Mouse (Mus musculus) ES-Bruce4 (cell line): ENCODE results near the gene Ankrd27. TPM values are rescaled to one million over a fixed set of nuclear protein-coding genes. Genes with fewer than 3 reads are reported as not detected.

Experiments used
- H3K27ac ChIP-seq: 2 replicates; pipeline ENCODE4 v1.5.1; 2012; ENCODE audit warnings: low read length, inconsistent platforms; ENCODE audit not compliant: insufficient read depth
- H3K27me3 ChIP-seq: 2 replicates; pipeline ENCODE4 v1.6.1; 2012; ENCODE audit warnings: mild to moderate bottlenecking, low read length, inconsistent platforms; ENCODE audit not compliant: control insufficient read depth, poor library complexity, insufficient read depth, severe bottlenecking
- H3K36me3 ChIP-seq: 2 replicates; pipeline ENCODE4 v1.6.1; 2012; ENCODE audit warnings: inconsistent platforms, mild to moderate bottlenecking, low read length, moderate library complexity; ENCODE audit not compliant: control insufficient read depth, poor library complexity, insufficient read depth, severe bottlenecking
- H3K4me1 ChIP-seq: one replicate; pipeline ENCODE4 v1.8.1; 2011; ENCODE audit warnings: low read length; ENCODE audit not compliant: control insufficient read depth, insufficient read depth
- H3K4me3 ChIP-seq: 2 replicates; pipeline ENCODE4 v1.5.1; 2011; ENCODE audit warnings: low read depth, mild to moderate bottlenecking, low read length
- H3K9ac ChIP-seq: 2 replicates; pipeline ENCODE4 v1.6.1; 2012; ENCODE audit warnings: low read depth, mild to moderate bottlenecking, inconsistent platforms; ENCODE audit not compliant: poor library complexity, severe bottlenecking
- H3K9me3 ChIP-seq: replicated peaks from 2 replicates; pipeline ENCODE4 v1.6.1; 2012; ENCODE audit warnings: mild to moderate bottlenecking, low read length, inconsistent platforms; ENCODE audit not compliant: control insufficient read depth, poor library complexity, insufficient read depth, severe bottlenecking
- CTCF ChIP-seq: IDR thresholded peaks from one replicate; pipeline ENCODE4 v1.8.1; 2011; ENCODE audit warnings: low read depth, low read length
- EP300 ChIP-seq: IDR thresholded peaks from 2 replicates; pipeline ENCODE4 v1.6.1; 2011; ENCODE audit warnings: low read depth, low read length; ENCODE audit not compliant: insufficient read depth
- POLR2A ChIP-seq: IDR thresholded peaks from one replicate; pipeline ENCODE4 v1.8.1; 2011; ENCODE audit warnings: low read length; ENCODE audit not compliant: insufficient read depth
- polyA plus RNA-seq: library from polyadenylated mRNA; stranded (reverse); fragments of >200 nt; gene quantifications from 2 replicates; pipeline ENCODE4 v1.2.4, GENCODE M21; 2011; ENCODE audit warnings: low read depth; ENCODE audit not compliant: missing spikeins, insufficient read depth, insufficient read length

Gene Ankrd27
- polyA plus RNA-seq, 1 experiment = 64.1 TPM

DNA sequence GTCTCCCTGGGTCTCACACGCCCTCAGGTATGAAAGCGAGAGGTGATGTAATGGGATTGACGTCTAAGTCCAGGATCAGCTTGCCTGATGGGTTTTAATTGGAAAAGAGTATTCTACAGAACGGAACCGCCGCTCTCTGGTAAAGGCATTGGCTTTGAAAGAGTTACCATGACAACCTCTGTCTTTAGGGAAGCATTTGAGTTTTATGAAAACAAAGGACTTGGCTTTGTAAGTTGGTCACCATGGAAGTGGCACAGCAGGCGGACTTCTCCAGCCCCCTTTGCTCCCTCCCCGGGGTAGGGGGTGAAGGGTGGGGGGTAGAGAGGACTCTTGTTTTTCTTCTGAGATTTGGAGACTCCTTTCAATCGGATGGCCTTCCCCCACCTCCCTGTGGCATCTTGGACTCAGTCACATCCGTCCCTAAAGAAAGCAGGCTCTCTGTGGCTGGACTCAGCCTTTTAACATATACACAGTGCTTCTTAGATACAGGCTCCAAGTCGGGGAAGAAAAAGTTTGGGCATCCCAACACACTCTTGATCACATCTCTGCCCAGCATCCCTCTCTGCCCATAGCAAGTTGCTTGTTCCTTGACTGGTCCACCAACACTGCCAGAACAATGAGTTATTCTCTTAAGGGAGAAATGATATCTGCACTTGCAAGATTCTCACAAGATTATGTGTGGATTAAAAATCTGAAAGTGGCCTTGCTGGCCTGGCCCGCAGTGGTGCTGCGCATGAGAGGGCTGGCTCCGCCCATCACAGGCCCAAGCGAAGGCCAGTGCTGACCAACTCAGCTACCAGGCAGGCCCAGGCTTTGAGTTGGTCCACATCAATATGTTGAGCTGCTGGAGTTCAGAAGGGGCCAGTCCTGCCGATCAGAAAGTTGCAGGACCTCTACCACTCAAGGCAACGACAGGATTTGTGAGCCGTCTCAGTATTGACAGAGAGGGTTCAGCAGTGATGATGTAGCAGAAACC, 82.3 kb downstream of the Ankrd27 start:
- Histone ChIP-seq H3K27me3 (no peaks in the 10 kb centered on the region), H3K4me3 (no peak overlapping the region), H3K27ac (no peak overlapping the region), H3K4me1 (no peaks in the 10 kb centered on the region), H3K9ac (no peak overlapping the region), H3K9me3 (no peaks in the 10 kb centered on the region), H3K36me3 (no peaks in the 10 kb centered on the region)
- TF ChIP-seq CTCF (no peak), POLR2A (no peak), EP300 (no peak)

DNA sequence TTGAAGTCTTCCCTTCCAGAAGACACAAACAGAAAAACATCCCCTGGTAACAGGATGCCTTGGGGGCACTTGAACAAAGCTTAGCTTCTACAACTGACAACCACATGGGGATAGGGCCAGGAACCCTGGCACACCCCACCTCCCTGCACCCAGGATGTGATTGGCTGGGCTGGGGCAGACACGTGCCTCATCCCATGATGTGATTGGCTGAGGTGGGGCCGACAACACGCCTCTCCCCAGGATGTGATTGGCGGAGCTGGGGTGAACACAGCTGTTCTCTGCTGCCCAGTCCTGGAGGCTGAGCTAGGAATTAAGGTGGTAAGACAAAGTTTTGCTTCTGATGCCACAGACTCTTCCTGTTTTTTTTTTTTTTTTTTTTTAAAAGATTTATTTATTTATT, 92.9 kb downstream of the Ankrd27 start:
- H3K36me3 ChIP-seq = no peaks in the 10 kb centered on the region
- H3K4me1 ChIP-seq = no peaks in the 10 kb centered on the region

DNA sequence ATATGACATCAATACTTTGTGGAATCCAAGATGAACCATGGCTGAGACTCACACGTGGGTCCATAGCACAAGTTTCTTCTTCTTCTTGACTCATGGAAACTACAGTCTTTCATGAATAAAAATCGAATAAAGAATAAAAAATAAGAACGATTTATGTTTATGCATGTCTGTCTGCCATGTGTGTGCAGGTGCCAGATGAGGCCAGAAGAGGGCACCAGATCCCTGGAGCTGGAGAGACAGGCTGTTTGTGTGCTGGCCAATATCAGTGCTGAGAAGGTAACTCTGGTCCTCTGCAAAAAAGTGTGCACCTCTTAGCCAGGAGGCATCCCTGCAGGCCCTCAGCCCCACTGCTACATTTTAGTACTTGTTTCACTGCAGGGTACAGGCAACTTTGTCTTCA, 95.5 kb downstream of the Ankrd27 start:
- H3K27ac ChIP-seq = no peak overlapping the region
- no peak overlapping the region for H3K9ac ChIP-seq
- peaks cover 2% of the 10 kb centered on the region; the same call in 1 of the 2 replicates for H3K9me3 ChIP-seq
- no peaks in the 10 kb centered on the region for H3K4me1 ChIP-seq
- TF ChIP-seq POLR2A (no peak), CTCF (peak; percentile 89), EP300 (no peak)
- no peaks in the 10 kb centered on the region for H3K27me3 ChIP-seq
- no peaks in the 10 kb centered on the region for H3K36me3 ChIP-seq
- H3K4me3 ChIP-seq = no peak overlapping the region

More for the DNA sequence above, 92.9 kb downstream of the Ankrd27 start:
- Histone ChIP-seq H3K27ac (no peak overlapping the region), H3K4me3 (no peak overlapping the region), H3K9me3 (peaks cover 2% of the 10 kb centered on the region; the same call in 1 of the 2 replicates), H3K9ac (no peak overlapping the region), H3K27me3 (no peaks in the 10 kb centered on the region)
- TF ChIP-seq EP300 = no peak
- TF ChIP-seq CTCF = no peak
- TF ChIP-seq POLR2A = no peak

GRCm38 (mm10) chr7:35683409-35684122, 97.5 kb downstream of the Ankrd27 start:
- H3K4me1 ChIP-seq = no peaks in the 10 kb centered on the region
- TF ChIP-seq POLR2A (no peak), CTCF (no peak), EP300 (no peak)
- no peak overlapping the region for H3K4me3 ChIP-seq
- no peaks in the 10 kb centered on the region for H3K9me3 ChIP-seq
- no peak overlapping the region for H3K27ac ChIP-seq
- H3K9ac ChIP-seq = no peak overlapping the region
- H3K27me3 ChIP-seq = no peaks in the 10 kb centered on the region
- no peaks in the 10 kb centered on the region for H3K36me3 ChIP-seq

DNA sequence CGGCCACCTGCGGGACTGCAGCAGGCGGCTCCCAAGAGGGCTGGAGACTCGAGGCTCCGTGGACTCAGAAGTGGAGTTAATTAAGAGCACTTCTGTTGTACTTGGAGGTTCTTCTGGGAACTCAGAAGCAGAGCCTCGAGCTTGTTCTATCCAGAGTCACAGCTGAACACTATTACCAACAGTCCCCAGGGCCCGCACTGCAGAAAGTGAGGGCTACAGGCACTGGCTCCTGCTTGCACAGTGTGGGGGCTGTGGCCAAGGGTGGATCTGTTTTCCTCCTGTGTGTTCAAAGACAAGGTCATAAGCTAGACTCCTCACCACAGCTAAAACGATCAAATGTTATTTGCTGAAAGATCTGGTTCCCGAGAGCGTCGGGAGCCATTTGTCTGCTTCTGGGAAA, 100.2 kb downstream of the Ankrd27 start:
- Histone ChIP-seq H3K4me3 (no peak overlapping the region), H3K9ac (0 out of 2 replicates have a peak overlapping the region, but pooled peaks have one; percentile 25), H3K4me1 (no peaks in the 10 kb centered on the region), H3K27me3 (no peaks in the 10 kb centered on the region), H3K27ac (no peak overlapping the region), H3K36me3 (no peaks in the 10 kb centered on the region; the same call in 1 of the 2 replicates), H3K9me3 (no peaks in the 10 kb centered on the region)
- TF ChIP-seq CTCF (no peak), EP300 (no peak), POLR2A (no peak)

DNA sequence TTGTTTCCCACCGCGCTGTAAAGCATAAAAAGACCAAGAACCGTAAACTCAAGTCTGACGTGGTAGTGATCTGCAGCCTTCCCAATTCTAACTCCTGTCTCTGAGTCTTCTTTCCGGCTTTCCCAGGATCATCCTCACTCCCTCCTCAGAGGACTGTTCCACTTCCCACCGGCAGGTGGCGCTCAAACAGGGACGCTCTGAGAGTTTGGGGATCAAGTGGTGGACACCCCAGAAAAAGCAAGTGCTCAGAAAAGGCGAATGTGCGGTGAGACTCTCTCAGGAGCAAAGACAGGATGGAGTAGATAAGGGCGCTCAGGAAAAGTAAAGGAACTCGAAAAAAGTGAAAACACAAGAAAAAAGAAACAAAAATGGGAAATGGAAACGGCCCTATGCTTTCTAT, 100.7 kb downstream of the Ankrd27 start:
- TF ChIP-seq CTCF (peak; percentile 97), EP300 (no peak)
- Histone ChIP-seq H3K27ac (no peak overlapping the region), H3K36me3 (no peaks in the 10 kb centered on the region; the same call in 1 of the 2 replicates), H3K9me3 (no peaks in the 10 kb centered on the region), H3K27me3 (no peaks in the 10 kb centered on the region), H3K4me1 (no peaks in the 10 kb centered on the region), H3K9ac (no peak overlapping the region), H3K4me3 (no peak overlapping the region)
